Mouse (Mus musculus) cortical plate, adult 2 months (tissue): ENCODE results near the gene Atp5g1.

Source experiments
- CTCF ChIP-seq: fragments of 200-500 bp; IDR thresholded peaks from 2 replicates; pipeline ENCODE4 v1.5.1; 2011; ENCODE audit warnings: mild to moderate bottlenecking, control low read depth, low read length; ENCODE audit not compliant: insufficient read depth; ENCODE audit errors: extremely low read depth
- POLR2A ChIP-seq: fragments of 200-500 bp; IDR thresholded peaks from 2 replicates; pipeline ENCODE4 v1.6.1; 2011; ENCODE audit warnings: mild to moderate bottlenecking, low read length, control low read depth; ENCODE audit not compliant: insufficient read depth; ENCODE audit errors: extremely low read depth

GRCm38 (mm10) chr11:96108376-96108775 is 32.9 kb upstream of the Atp5g1 start:
- TF ChIP-seq POLR2A, result no peak
- TF ChIP-seq CTCF, result no peak
